Mouse (Mus musculus): Measurements from ENCODE around the gene Plek.

Plek gene

GRCm38 (mm10) chr11:17000353-17001334, 51.5 kb downstream of the Plek start:
- peak; percentile 38 to 79 for DNase-seq (ENCODE audit: inconsistent age in 2 of 2, low spot score in 1 of 2)

- no peak for DNase-seq (ENCODE audit: inconsistent age in 2 of 2, low spot score in 1 of 2)
Observed at GRCm38 (mm10) chr11:16999933-17000332, 52.2 kb downstream of the Plek start.

GRCm38 (mm10) chr11:16999387-16999786, 52.8 kb downstream of the Plek start:
- no peak for DNase-seq (ENCODE audit: inconsistent age in 2 of 2, low spot score in 1 of 2)

- no peak for DNase-seq (ENCODE audit: inconsistent age in 2 of 2, low spot score in 1 of 2)
Observed at GRCm38 (mm10) chr11:16997465-16997864, 54.7 kb downstream of the Plek start.

- no peak for DNase-seq (ENCODE audit: inconsistent age in 2 of 2, low spot score in 1 of 2)
Observed at GRCm38 (mm10) chr11:16996818-16997217, 55.4 kb downstream of the Plek start.

- no peak for DNase-seq (ENCODE audit: inconsistent age in 2 of 2, low spot score in 1 of 2)
Observed at GRCm38 (mm10) chr11:16992880-16993279, 59.3 kb downstream of the Plek start.

GRCm38 (mm10) chr11:16989885-16990284, 62.3 kb downstream of the Plek start:
- no peak for DNase-seq (ENCODE audit: inconsistent age in 2 of 2, low spot score in 1 of 2)

- peak in 1 of 2 experiments; percentile 72 for DNase-seq (ENCODE audit: inconsistent age in 2 of 2, low spot score in 1 of 2)
Observed at GRCm38 (mm10) chr11:16987745-16988328, 64.3 kb downstream of the Plek start.

- DNase-seq (ENCODE audit: inconsistent age in 2 of 2, low spot score in 1 of 2) = no peak
Observed at GRCm38 (mm10) chr11:16986550-16987187, 65.5 kb downstream of the Plek start.

GRCm38 (mm10) chr11:16978161-16978707, 73.9 kb downstream of the Plek start:
- DNase-seq (ENCODE audit: inconsistent age in 2 of 2, low spot score in 1 of 2) = no peak

GRCm38 (mm10) chr11:16977611-16978010, 74.6 kb downstream of the Plek start:
- DNase-seq (ENCODE audit: inconsistent age in 2 of 2, low spot score in 1 of 2) = no peak

- DNase-seq (ENCODE audit: inconsistent age in 2 of 2, low spot score in 1 of 2) = no peak
Observed at GRCm38 (mm10) chr11:16976937-16977336, 75.2 kb downstream of the Plek start.

- DNase-seq (ENCODE audit: inconsistent age in 2 of 2, low spot score in 1 of 2) = no peak
Observed at GRCm38 (mm10) chr11:16973086-16973485, 79.1 kb downstream of the Plek start.

GRCm38 (mm10) chr11:16972027-16972426, 80.2 kb downstream of the Plek start:
- DNase-seq (ENCODE audit: inconsistent age in 2 of 2, low spot score in 1 of 2) = no peak

GRCm38 (mm10) chr11:16969650-16970049, 82.5 kb downstream of the Plek start:
- no peak for DNase-seq (ENCODE audit: inconsistent age in 2 of 2, low spot score in 1 of 2)

GRCm38 (mm10) chr11:16967806-16968205, 84.4 kb downstream of the Plek start:
- DNase-seq (ENCODE audit: inconsistent age in 2 of 2, low spot score in 1 of 2) = peak in 1 of 2 experiments; percentile 63

- DNase-seq (ENCODE audit: inconsistent age in 2 of 2, low spot score in 1 of 2) = no peak
Observed at GRCm38 (mm10) chr11:16958520-16958919, 93.7 kb downstream of the Plek start.

- DNase-seq (ENCODE audit: inconsistent age in 2 of 2, low spot score in 1 of 2) = no peak
Observed at GRCm38 (mm10) chr11:16957030-16957429, 95.2 kb downstream of the Plek start.

- no peak for DNase-seq (ENCODE audit: inconsistent age in 2 of 2, low spot score in 1 of 2)
Observed at GRCm38 (mm10) chr11:16956115-16956862, 95.9 kb downstream of the Plek start.

- DNase-seq (ENCODE audit: inconsistent age in 2 of 2, low spot score in 1 of 2) = no peak
Observed at GRCm38 (mm10) chr11:16951761-16952010, 100.5 kb downstream of the Plek start.
